Mouse (Mus musculus) liver, embryonic 15.5 days (tissue): Measurements from ENCODE around the gene Hebp1. TPM values are rescaled to one million over a fixed set of nuclear protein-coding genes. Genes with fewer than 3 reads are reported as not detected.

ENCODE experiments used
- ATAC-seq: fragments of 200-750 bp; cut with Nextera tagmentation; 2 replicates; pipeline ENCODE4 v1.8.0; 2017; ENCODE audit warnings: moderate number of reproducible peaks, mild to moderate bottlenecking, moderate library complexity; ENCODE audit not compliant: insufficient read depth
- H3K27ac ChIP-seq: fragments of 300-500 bp; sonication (generic); replicated peaks from 2 replicates; pipeline ENCODE4 v1.5.1; 2015; ENCODE audit warnings: mild to moderate bottlenecking, inconsistent platforms
- H3K27me3 ChIP-seq: fragments of 300-500 bp; sonication (generic); 2 replicates; pipeline ENCODE4 v1.6.1; 2015; ENCODE audit warnings: mild to moderate bottlenecking, inconsistent platforms
- H3K36me3 ChIP-seq: fragments of 300-500 bp; sonication (generic); replicated peaks from 2 replicates; pipeline ENCODE4 v1.6.1; 2015; ENCODE audit warnings: moderate library complexity, mild to moderate bottlenecking, inconsistent platforms
- H3K4me1 ChIP-seq: fragments of 300-500 bp; sonication (generic); replicated peaks from 2 replicates; pipeline ENCODE4 v1.6.1; 2015; ENCODE audit warnings: inconsistent platforms
- H3K4me2 ChIP-seq: fragments of 300-500 bp; sonication (generic); 2 replicates; pipeline ENCODE4 v1.6.1; 2015; ENCODE audit warnings: moderate library complexity, mild to moderate bottlenecking, inconsistent platforms
- H3K4me3 ChIP-seq: fragments of 300-500 bp; sonication (generic); replicated peaks from 2 replicates; pipeline ENCODE4 v1.5.1; 2015; ENCODE audit warnings: mild to moderate bottlenecking, inconsistent platforms
- H3K9ac ChIP-seq: fragments of 300-500 bp; sonication (generic); 2 replicates; pipeline ENCODE4 v1.6.1; 2015; ENCODE audit warnings: moderate library complexity, mild to moderate bottlenecking, inconsistent platforms
- H3K9me3 ChIP-seq: fragments of 300-500 bp; sonication (generic); replicated peaks from 2 replicates; pipeline ENCODE4 v1.6.1; 2016; ENCODE audit warnings: inconsistent platforms
- WGBS: fragments of 180-500 bp; shearing (Covaris S2); methylation state at CpG from one replicate; pipeline ENCODE4 v1.1.7; 2015; ENCODE audit warnings: mixed read lengths; ENCODE audit not compliant: insufficient replicate concordance; 5-methylcytosine and 5-hydroxymethylcytosine counted together
- polyA plus RNA-seq: library from polyadenylated mRNA; unstranded; fragments of >200 nt; fragmentation: Nextera tagmentation; extraction: Ambion mirVana; gene quantifications from 2 replicates; pipeline ENCODE4 v1.2.1, GENCODE M21; 2015

Gene Hebp1
- polyA plus RNA-seq, 1 experiment from 2014 or later = 117 TPM

DNA sequence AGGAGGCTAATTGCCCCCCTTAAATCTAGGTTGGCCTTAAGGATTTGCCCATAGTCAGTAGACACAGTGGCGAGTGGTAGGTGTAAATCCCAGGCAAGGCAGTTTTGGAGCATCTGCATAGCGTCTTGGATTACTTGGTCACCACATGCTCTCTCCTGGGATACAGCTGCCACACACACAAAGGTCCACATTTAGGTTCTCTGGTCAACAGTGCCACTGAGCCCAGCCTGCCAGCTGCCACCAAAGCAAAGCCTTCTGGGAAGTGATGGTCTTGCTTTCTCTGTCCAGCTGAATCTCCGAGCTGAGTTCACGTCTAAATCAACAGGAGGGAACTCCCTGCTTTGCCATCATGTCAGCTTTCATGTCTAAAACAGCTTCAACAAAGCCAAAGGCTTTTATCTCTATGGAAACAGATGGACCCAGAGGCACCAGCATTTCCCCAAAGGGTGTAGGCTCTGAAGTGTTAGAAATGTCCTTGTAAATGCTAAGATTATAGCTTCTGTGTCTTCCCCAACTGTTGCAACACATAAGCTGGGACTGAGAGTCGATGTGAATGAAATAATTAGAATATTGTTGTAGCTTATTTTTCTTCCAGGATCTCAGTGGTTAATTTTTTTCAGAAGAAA is 73.0 kb downstream of the Hebp1 start:
- no peaks in the 10 kb centered on the region for H3K27me3 ChIP-seq

DNA sequence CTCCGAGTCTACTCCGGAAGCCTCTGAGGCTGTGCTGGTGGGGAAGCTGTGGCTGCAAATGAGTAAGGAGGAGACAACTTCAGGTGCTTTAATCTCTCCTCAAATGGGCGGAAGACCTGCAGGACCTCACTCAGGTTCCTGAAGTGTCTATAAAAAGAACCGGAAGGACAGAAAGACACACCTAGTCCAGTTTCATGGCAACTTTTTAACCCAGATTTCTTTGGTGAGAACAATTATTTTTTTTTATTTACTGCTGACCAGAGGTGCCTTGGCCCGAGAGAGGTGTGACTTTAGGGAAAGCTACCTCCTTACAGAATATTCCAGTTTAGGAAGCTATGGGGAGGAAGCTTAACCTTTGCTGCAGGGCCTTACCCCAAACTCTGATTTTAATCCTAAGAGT is 79.6 kb downstream of the Hebp1 start, which contains the start of gene Gprc5d:
TSS of gene Gprc5d (minus strand) at position 101 of the 400 bp plus-strand sequence.
- ATAC-seq = no peak
- Histone ChIP-seq H3K9me3 (no peaks in the 10 kb centered on the region), H3K27ac (no peak within 1 kb of the TSS), H3K4me3 (no peak within 1 kb of the TSS), H3K4me2 (no peak within 1 kb of the TSS), H3K4me1 (no peaks in the 10 kb centered on the region), H3K27me3 (no peaks in the 10 kb centered on the region), H3K9ac (no peak within 1 kb of the TSS), H3K36me3 (no peaks in the 10 kb centered on the region)
- 73% methylated on average over 5 of the region's 5 CpGs for WGBS

More for the DNA sequence above, 73.0 kb downstream of the Hebp1 start:
- no peaks in the 10 kb centered on the region for H3K36me3 ChIP-seq
- no peak overlapping the region for H3K4me2 ChIP-seq
- H3K9ac ChIP-seq = no peak overlapping the region
- no peaks in the 10 kb centered on the region for H3K4me1 ChIP-seq
- H3K9me3 ChIP-seq = no peaks in the 10 kb centered on the region
- no peak for ATAC-seq
- H3K27ac ChIP-seq = no peak overlapping the region
- 42% methylated on average over 5 of the region's 5 CpGs for WGBS
- H3K4me3 ChIP-seq = no peak overlapping the region

DNA sequence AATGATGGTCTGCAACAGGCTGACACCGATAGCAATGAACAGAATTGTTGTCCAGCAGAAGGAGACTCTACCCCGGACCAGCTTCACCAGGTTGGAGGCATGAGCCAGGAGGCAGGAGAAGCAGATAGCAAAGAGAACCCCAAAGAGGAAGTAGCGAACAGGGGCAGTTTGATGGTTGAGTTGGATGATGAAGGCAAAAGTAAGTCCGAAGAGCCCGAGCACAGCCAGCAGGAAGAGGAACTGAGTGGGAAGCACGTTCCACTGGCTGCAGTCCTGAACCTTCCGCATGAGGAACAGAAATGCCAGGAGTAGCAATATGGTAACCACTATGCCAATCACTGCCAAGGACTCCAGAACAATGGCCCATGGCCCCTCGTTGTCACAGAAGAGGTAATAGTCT is 81.3 kb downstream of the Hebp1 start:
- WGBS = 48% methylated on average over 8 of the region's 8 CpGs
- H3K9ac ChIP-seq = no peak overlapping the region
- no peak overlapping the region for H3K27ac ChIP-seq
- H3K4me1 ChIP-seq = no peaks in the 10 kb centered on the region
- ATAC-seq = no peak
- no peaks in the 10 kb centered on the region for H3K36me3 ChIP-seq
- H3K27me3 ChIP-seq = no peaks in the 10 kb centered on the region
- no peak overlapping the region for H3K4me2 ChIP-seq
- no peaks in the 10 kb centered on the region for H3K9me3 ChIP-seq
- H3K4me3 ChIP-seq = no peak overlapping the region

DNA sequence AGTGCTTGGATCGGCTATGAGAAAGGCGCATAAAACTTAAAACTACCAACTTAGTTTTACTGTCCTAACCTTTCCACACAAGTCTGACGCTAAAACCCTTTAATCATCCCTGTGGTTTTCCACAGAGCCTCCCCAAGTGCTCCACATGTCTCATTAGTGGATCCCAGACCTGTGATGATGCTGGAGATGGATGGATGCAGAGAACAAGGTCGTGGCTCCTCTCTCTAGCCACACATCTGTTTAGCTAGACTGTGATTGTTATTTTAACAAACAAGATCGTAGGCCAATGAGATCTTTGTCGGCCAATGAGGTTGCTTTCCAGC is 84.7 kb downstream of the Hebp1 start:
- H3K27ac ChIP-seq = no peak overlapping the region
- no peak for ATAC-seq
- 30% methylated on average over 6 of the region's 6 CpGs for WGBS

DNA sequence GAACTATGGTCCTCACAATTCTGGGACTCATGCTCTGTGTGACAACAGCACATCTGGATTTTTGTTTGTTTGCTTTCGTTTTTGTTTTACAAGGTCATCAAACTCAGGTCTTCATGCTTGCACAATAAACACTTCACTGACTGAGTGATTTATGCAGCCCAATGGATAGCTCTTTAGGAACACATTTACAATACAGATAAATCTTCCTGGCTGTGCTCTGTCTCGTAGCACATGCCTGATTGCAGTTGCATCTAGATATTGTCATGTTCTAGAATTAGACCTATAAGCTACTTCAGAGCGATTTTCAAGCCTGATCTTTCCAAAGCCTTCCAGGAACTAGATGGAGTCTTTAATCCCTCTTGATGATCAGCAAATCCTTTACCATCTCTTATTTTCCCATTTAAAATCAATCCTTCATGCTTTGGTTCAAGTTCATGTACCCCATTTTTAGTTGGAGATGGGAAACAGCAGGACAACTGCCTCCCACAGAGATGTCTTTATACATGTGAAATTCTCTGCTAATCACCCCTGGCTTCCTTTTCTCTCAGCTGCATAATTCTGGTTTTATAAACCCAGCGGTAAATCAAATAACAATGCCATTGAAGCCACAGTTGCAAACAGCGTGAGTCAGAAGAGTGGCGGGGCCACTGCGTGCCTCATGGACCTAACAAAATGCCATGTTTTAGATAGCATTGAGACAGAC is 85.3 kb downstream of the Hebp1 start:
- no peak overlapping the region for H3K27ac ChIP-seq
- H3K36me3 ChIP-seq = no peaks in the 10 kb centered on the region
- 20% methylated on average over 7 of the region's 7 CpGs for WGBS
- H3K4me2 ChIP-seq = no peak overlapping the region
- no peaks in the 10 kb centered on the region for H3K4me1 ChIP-seq
- H3K9me3 ChIP-seq = no peaks in the 10 kb centered on the region
- no peak for ATAC-seq
- no peaks in the 10 kb centered on the region for H3K27me3 ChIP-seq
- no peak overlapping the region for H3K9ac ChIP-seq
- no peak overlapping the region for H3K4me3 ChIP-seq

More for the DNA sequence above, 84.7 kb downstream of the Hebp1 start:
- no peak overlapping the region for H3K9ac ChIP-seq
- no peak overlapping the region for H3K4me2 ChIP-seq
- H3K27me3 ChIP-seq = no peaks in the 10 kb centered on the region
- no peaks in the 10 kb centered on the region for H3K9me3 ChIP-seq
- H3K36me3 ChIP-seq = no peaks in the 10 kb centered on the region
- no peaks in the 10 kb centered on the region for H3K4me1 ChIP-seq
- no peak overlapping the region for H3K4me3 ChIP-seq

DNA sequence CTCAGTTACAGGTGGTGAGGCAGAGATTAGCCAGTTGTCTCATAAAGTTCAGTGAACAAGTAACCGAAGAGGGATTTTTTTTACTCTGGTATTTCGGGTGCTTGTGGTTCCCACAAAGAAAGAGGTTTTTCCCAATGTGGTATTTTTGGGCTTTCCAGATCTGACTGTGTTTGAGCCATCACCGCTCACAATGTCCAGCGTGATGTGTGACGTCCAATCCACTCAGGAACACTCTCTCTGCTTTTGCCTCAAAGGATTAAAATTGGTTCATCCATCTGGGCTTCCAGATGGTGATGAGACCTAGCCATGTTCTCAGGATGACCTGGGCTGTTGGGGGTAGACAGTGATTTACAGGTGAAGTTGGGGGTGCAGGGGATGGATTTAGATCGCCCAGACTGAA is 90.8 kb downstream of the Hebp1 start:
- Histone ChIP-seq H3K4me3 (no peak overlapping the region), H3K36me3 (no peaks in the 10 kb centered on the region), H3K27ac (no peak overlapping the region), H3K4me1 (no peaks in the 10 kb centered on the region), H3K9ac (no peak overlapping the region), H3K9me3 (no peaks in the 10 kb centered on the region), H3K27me3 (peaks cover 6% of the 10 kb centered on the region; the same call in 1 of the 2 replicates), H3K4me2 (no peak overlapping the region)
- WGBS = 61% methylated on average over 6 of the region's 6 CpGs
- no peak for ATAC-seq

DNA sequence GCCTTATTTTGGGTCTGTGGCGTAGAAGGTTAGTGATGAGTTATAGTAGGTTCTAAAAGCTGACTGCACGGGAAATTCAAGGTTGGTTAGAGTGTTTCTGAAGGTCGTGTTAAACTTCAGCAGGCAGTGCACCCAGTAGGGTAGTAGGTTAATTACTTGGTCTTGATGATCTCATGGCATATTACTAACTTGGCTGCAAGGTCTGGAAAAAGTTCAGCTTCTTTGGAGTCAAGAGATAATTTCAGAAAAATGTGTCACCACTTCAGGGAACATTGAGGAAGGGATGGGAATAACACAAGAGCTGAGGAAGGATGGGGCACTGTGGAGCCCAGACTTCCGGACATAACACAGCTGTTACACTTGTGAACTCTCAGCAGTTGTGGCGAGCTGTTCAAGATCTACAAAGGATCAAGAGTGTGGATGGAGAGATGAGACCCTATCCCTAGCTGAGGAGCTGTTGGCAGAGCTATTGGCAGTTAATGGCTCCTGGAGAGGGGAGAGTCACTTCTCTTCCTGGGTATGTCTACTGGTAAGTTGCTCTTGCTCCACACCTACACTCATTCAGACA is 95.0 kb downstream of the Hebp1 start:
- Histone ChIP-seq H3K27me3 (peaks cover 6% of the 10 kb centered on the region; the same call in 1 of the 2 replicates), H3K27ac (no peak overlapping the region), H3K4me1 (no peaks in the 10 kb centered on the region), H3K9me3 (no peaks in the 10 kb centered on the region), H3K4me2 (no peak overlapping the region), H3K4me3 (no peak overlapping the region), H3K9ac (no peak overlapping the region), H3K36me3 (no peaks in the 10 kb centered on the region)
- ATAC-seq = no peak
- 47% methylated on average over 5 of the region's 5 CpGs for WGBS

DNA sequence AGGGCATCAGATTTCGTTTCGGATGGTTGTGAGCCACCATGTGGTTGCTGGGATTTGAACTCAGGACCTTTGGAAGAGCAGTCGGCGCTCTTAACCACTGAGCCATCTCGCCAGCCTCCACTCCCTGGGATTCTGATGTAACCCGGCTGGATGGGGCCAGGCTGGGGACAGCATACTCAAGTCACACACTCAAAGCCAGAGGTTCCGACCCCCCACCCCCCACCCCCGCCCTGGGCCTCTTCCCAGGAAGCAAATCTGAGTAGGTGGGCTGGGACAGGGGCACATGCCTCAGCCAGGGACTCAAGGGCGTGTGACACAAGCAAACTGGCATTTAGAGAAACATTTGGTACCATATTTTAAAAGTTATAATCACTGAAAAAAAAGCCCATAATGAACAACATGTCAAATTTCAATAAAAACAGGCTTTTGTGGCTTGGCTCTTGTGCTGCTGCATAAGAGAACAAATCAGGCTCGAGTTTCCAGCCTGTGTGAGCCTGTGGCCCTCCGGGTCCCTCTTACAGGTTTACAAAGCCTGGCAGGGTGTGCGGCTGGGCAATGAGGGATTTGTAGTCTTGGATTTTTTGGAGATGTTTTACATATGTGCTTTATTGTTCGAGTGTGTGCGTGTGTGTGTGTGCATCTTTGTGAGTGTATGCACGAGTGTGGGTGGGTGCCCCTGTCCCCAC is 96.9 kb downstream of the Hebp1 start:
- no peaks in the 10 kb centered on the region for H3K36me3 ChIP-seq
- H3K4me3 ChIP-seq = no peak overlapping the region
- H3K4me2 ChIP-seq = no peak overlapping the region
- no peak overlapping the region for H3K9ac ChIP-seq
- H3K9me3 ChIP-seq = no peaks in the 10 kb centered on the region
- ATAC-seq = no peak
- 64% methylated on average over 15 of the region's 15 CpGs for WGBS
- no peak overlapping the region for H3K27ac ChIP-seq
- H3K4me1 ChIP-seq = no peaks in the 10 kb centered on the region
- H3K27me3 ChIP-seq = peaks cover 4% of the 10 kb centered on the region; the same call in 1 of the 2 replicates

DNA sequence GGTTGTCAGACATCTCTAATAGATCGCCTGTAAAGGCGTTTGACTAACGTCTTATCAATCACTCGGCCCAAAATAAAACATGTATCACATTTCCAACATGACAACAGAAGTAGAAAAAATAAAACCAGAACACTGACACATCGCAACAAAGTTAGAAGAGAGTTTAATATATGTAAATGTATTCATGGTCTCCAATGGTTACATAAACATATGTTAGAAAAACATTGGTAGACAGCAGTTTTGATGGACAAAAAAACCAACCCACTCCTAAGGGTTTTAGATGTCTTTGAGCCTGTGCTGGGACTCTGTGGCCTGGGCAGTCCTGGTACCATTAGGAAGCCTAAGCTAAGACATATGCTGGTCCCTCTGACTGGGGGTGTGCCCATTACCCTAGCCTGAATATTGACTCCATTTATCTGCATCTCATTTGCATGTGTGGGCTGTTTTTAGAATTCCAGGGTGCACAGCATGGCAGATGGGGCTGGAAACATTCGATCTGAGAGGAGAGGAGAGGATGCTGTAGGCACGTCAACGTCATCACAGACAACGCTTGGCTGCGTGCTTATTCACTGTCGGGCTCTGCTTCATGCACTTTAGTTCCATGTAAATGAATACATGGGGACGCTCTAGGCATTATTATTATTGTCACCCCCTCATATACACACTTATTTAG is 104.9 kb downstream of the Hebp1 start:
- H3K27ac ChIP-seq = no peak overlapping the region
- WGBS = 68% methylated on average over 12 of the region's 12 CpGs
- no peaks in the 10 kb centered on the region for H3K27me3 ChIP-seq
- no peaks in the 10 kb centered on the region for H3K9me3 ChIP-seq
- no peak overlapping the region for H3K9ac ChIP-seq
- no peak overlapping the region for H3K4me3 ChIP-seq
- H3K4me1 ChIP-seq = no peaks in the 10 kb centered on the region
- H3K36me3 ChIP-seq = no peaks in the 10 kb centered on the region
- no peak overlapping the region for H3K4me2 ChIP-seq
- no peak for ATAC-seq

DNA sequence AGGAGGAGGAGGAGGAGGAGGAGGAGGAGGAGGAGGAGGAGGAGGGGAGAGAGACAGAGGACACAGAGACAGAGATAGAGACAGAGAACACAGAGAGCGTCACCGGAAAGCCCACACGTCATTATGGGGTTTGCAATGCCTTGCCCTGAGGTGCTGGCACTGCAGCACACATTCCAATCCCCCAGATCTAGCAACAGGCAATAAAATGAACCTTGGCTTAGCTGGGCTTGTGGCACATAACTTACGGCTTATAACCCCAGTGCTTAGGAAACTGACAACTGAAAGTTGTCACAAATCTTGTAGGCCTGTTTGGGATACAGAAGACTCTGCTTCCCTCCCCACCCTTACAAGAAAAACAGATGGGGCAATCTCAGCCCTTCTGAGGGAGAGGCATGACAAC is 107.2 kb downstream of the Hebp1 start:
- 67% methylated on average over 4 of the region's 4 CpGs for WGBS
- Histone ChIP-seq H3K4me1 (no peaks in the 10 kb centered on the region), H3K4me2 (no peak overlapping the region)

DNA sequence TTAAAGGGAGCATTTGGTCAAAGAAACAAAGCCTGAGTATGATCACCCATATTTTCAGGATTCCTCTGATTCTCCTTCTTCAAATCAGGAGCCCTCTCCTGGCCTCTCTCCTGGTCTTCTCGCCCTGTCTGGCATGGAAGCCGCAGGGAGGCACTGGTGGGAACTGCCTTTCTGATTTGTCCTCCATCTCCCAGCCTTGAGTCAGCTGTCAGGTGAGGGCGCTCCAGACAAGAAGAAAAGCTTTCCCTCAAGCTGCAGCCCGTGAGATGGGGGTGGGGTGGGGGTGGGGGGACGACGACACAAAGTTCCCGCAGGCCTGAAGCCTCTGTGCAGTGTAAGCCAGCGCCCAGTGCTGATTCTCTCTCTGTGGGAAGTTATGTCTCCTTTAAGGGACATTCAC is 108.0 kb downstream of the Hebp1 start:
- no peaks in the 10 kb centered on the region for H3K36me3 ChIP-seq
- no peak for ATAC-seq
- H3K27ac ChIP-seq = no peak overlapping the region
- no peaks in the 10 kb centered on the region for H3K4me1 ChIP-seq
- H3K4me2 ChIP-seq = no peak overlapping the region
- no peaks in the 10 kb centered on the region for H3K27me3 ChIP-seq
- no peak overlapping the region for H3K9ac ChIP-seq
- WGBS = 32% methylated on average over 8 of the region's 8 CpGs
- H3K9me3 ChIP-seq = no peaks in the 10 kb centered on the region
- H3K4me3 ChIP-seq = no peak overlapping the region

More for the DNA sequence above, 107.2 kb downstream of the Hebp1 start:
- ATAC-seq = no peak
- H3K4me3 ChIP-seq = no peak overlapping the region
- H3K9me3 ChIP-seq = no peaks in the 10 kb centered on the region
- no peak overlapping the region for H3K27ac ChIP-seq
- no peak overlapping the region for H3K9ac ChIP-seq
- H3K27me3 ChIP-seq = no peaks in the 10 kb centered on the region
- no peaks in the 10 kb centered on the region for H3K36me3 ChIP-seq
